Mouse (Mus musculus) limb, embryonic 15.5 days (tissue): Measurements from ENCODE around the gene Cbs. TPM values are rescaled to one million over a fixed set of nuclear protein-coding genes. Genes with fewer than 3 reads are reported as not detected.

ENCODE experiments used
- ATAC-seq: fragments of 200-750 bp; cut with Nextera tagmentation; 2 replicates; pipeline ENCODE4 v1.8.0; 2017; ENCODE audit warnings: low read depth, moderate TSS enrichment; ENCODE audit not compliant: insufficient number of reproducible peaks, low FRiP score, low TSS enrichment
- H3K27ac ChIP-seq: fragments of 300-500 bp; sonication (generic); 2 replicates; pipeline ENCODE4 v1.5.1; 2015; ENCODE audit warnings: moderate library complexity, mild to moderate bottlenecking, inconsistent platforms
- H3K27me3 ChIP-seq: fragments of 300-500 bp; sonication (generic); 2 replicates; pipeline ENCODE4 v1.6.1; 2015; ENCODE audit warnings: inconsistent platforms
- H3K36me3 ChIP-seq: fragments of 300-500 bp; sonication (generic); 2 replicates; pipeline ENCODE4 v1.6.1; 2015; ENCODE audit warnings: inconsistent platforms
- H3K4me1 ChIP-seq: fragments of 300-500 bp; sonication (generic); 2 replicates; pipeline ENCODE4 v1.6.1; 2015; ENCODE audit warnings: inconsistent platforms
- H3K4me2 ChIP-seq: fragments of 300-500 bp; sonication (generic); 2 replicates; pipeline ENCODE4 v1.6.1; 2015; ENCODE audit warnings: mild to moderate bottlenecking, inconsistent platforms
- H3K4me3 ChIP-seq: fragments of 300-500 bp; sonication (generic); 2 replicates; pipeline ENCODE4 v1.5.1; 2015; ENCODE audit warnings: mild to moderate bottlenecking, inconsistent platforms
- H3K9ac ChIP-seq: fragments of 300-500 bp; sonication (generic); 2 replicates; pipeline ENCODE4 v1.6.1; 2015; ENCODE audit warnings: inconsistent platforms
- H3K9me3 ChIP-seq: fragments of 300-500 bp; sonication (generic); 2 replicates; pipeline ENCODE4 v1.6.1; 2016; ENCODE audit warnings: inconsistent platforms
- WGBS: fragments of 180-500 bp; shearing (Covaris S2); methylation state at CpG from one replicate; pipeline ENCODE4 v1.1.7; 2015; 5-methylcytosine and 5-hydroxymethylcytosine counted together
- polyA plus RNA-seq: library from polyadenylated mRNA; unstranded; fragments of >200 nt; fragmentation: Nextera tagmentation; extraction: Ambion mirVana; gene quantifications from 2 replicates; pipeline ENCODE4 v1.2.1, GENCODE M21; 2015

Cbs gene
- polyA plus RNA-seq, 1 experiment from 2014 or later: 7.5 TPM

DNA sequence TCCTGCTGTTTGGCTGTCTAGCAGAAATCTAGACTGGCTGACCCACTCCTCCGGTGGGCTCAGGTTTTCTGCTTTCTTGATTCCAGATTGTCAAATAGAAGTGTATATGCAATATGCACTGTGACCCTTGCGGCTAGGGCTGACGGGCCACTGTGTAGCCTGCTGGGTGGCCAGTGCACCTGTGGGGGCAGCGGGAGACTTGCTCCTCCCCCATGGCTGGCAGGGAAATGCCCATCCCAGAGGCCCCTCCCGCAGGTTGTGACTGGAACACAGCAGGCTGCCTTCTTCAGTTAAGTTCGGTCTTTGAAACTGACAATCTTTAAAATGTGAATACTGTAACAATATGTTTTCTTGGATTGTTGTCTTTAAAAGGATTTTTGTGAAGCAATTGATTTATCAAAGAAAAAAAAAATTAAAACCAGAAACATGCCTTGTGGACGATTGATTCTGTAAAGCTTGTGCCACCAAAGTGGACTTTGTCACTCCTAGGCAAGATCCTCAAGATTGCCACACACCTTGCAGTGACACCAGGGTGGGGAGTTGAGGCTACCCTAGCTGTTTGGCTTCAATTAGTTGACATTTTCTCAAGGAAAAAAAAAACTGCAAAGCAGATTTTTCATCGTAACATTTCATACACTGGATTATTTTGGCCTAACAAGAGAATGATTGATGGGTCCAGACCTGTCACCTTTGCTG, 29.6 kb downstream of the Cbs start:
- peaks cover 44% of the 10 kb centered on the region for H3K36me3 ChIP-seq
- H3K9ac ChIP-seq: no peak overlapping the region
- WGBS: 79% methylated on average over 8 of the region's 8 CpGs
- no peak overlapping the region for H3K4me3 ChIP-seq
- no peaks in the 10 kb centered on the region for H3K4me1 ChIP-seq
- no peak overlapping the region for H3K27ac ChIP-seq
- no peak for ATAC-seq
- H3K9me3 ChIP-seq: no peaks in the 10 kb centered on the region
- H3K4me2 ChIP-seq: no peak overlapping the region
- no peaks in the 10 kb centered on the region for H3K27me3 ChIP-seq

- Histone ChIP-seq H3K9me3 (no peaks in the 10 kb centered on the region), H3K4me1 (no peaks in the 10 kb centered on the region), H3K4me2 (no peak overlapping the region), H3K4me3 (no peak overlapping the region), H3K9ac (no peak overlapping the region), H3K36me3 (peaks cover 52% of the 10 kb centered on the region), H3K27ac (no peak overlapping the region), H3K27me3 (no peaks in the 10 kb centered on the region)
- ATAC-seq: no peak
- WGBS: 84% methylated on average over 7 of the region's 7 CpGs
Measured at GRCm38 (mm10) chr17:31606424-31606823, 30.6 kb downstream of the Cbs start.

GRCm38 (mm10) chr17:31598593-31598992, 38.4 kb downstream of the Cbs start:
- 92% methylated on average over 8 of the region's 8 CpGs for WGBS
- Histone ChIP-seq H3K27me3 (no peaks in the 10 kb centered on the region), H3K4me2 (no peak overlapping the region), H3K4me1 (no peaks in the 10 kb centered on the region), H3K4me3 (no peak overlapping the region), H3K9me3 (no peaks in the 10 kb centered on the region), H3K9ac (no peak overlapping the region), H3K27ac (no peak overlapping the region), H3K36me3 (peaks cover 84% of the 10 kb centered on the region)
- no peak for ATAC-seq

- peaks cover 81% of the 10 kb centered on the region for H3K36me3 ChIP-seq
- ATAC-seq: no peak
- 90% methylated on average over 9 of the region's 9 CpGs for WGBS
Measured at GRCm38 (mm10) chr17:31597957-31598356, 39.1 kb downstream of the Cbs start.

DNA sequence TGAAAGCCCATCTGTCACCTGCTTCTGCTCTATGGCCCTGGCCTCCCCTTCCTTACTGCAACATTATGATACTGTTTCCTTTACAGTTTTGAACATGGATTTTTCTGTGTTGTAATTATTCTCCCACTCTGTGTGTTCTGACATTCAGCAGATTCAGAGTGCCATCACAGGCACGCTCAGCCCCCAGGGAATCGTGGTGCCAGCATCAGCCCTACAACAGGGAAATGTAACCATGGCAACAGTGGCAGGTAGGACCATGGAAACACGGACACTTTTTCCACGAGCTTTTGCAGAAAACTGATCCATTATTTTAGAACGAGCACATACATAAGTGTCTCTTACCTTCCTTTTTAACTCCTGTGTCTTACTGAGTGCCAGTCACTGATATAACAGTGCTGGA, 42.0 kb downstream of the Cbs start:
- no peak for ATAC-seq
- Histone ChIP-seq H3K4me3 (no peak overlapping the region), H3K9me3 (no peaks in the 10 kb centered on the region), H3K4me2 (no peak overlapping the region), H3K4me1 (no peaks in the 10 kb centered on the region), H3K9ac (no peak overlapping the region), H3K36me3 (peaks cover 78% of the 10 kb centered on the region), H3K27ac (no peak overlapping the region), H3K27me3 (no peaks in the 10 kb centered on the region)
- WGBS: 86% methylated on average over 5 of the region's 5 CpGs

More at GRCm38 (mm10) chr17:31597957-31598356, 39.1 kb downstream of the Cbs start:
- H3K4me3 ChIP-seq: no peak overlapping the region
- no peaks in the 10 kb centered on the region for H3K4me1 ChIP-seq
- no peaks in the 10 kb centered on the region for H3K27me3 ChIP-seq
- H3K9ac ChIP-seq: no peak overlapping the region
- no peak overlapping the region for H3K27ac ChIP-seq
- no peaks in the 10 kb centered on the region for H3K9me3 ChIP-seq
- H3K4me2 ChIP-seq: no peak overlapping the region

DNA sequence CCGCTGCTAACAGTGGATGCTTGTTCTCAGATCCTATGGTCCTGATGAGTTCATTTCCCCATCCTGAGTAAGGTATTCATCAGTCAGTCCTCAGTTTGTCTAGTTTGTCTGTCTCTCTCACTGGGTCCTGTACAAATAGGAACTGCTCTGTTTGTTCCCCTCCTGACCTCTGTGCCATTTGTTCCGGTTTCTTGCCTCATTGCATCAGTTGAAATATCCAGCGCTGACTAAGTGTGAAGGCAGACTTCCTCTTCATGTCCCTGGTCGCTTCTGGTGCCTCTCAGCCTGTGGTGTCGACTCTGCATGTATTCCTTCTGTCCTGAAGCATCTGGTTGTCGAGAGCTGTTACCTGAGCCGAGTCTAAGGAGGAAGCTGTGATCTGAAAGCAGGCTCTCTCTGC, 42.4 kb downstream of the Cbs start:
- H3K9ac ChIP-seq: no peak overlapping the region
- H3K27ac ChIP-seq: no peak overlapping the region
- WGBS: 82% methylated on average over 7 of the region's 7 CpGs
- no peak overlapping the region for H3K4me2 ChIP-seq
- no peak overlapping the region for H3K4me3 ChIP-seq
- H3K9me3 ChIP-seq: no peaks in the 10 kb centered on the region
- H3K36me3 ChIP-seq: peaks cover 74% of the 10 kb centered on the region
- no peaks in the 10 kb centered on the region for H3K27me3 ChIP-seq
- no peak for ATAC-seq
- H3K4me1 ChIP-seq: no peaks in the 10 kb centered on the region

GRCm38 (mm10) chr17:31590846-31591245, 46.2 kb downstream of the Cbs start:
- 85% methylated on average over 11 of the region's 11 CpGs for WGBS
- Histone ChIP-seq H3K4me2 (no peak overlapping the region), H3K36me3 (peaks cover 55% of the 10 kb centered on the region), H3K9ac (no peak overlapping the region), H3K9me3 (no peaks in the 10 kb centered on the region), H3K27me3 (no peaks in the 10 kb centered on the region), H3K27ac (no peak overlapping the region), H3K4me3 (no peak overlapping the region), H3K4me1 (no peaks in the 10 kb centered on the region)
- no peak for ATAC-seq

GRCm38 (mm10) chr17:31588726-31589125, 48.3 kb downstream of the Cbs start:
- Histone ChIP-seq H3K9me3 (no peaks in the 10 kb centered on the region), H3K27me3 (no peaks in the 10 kb centered on the region), H3K4me1 (no peaks in the 10 kb centered on the region), H3K4me2 (no peak overlapping the region), H3K27ac (no peak overlapping the region), H3K4me3 (no peak overlapping the region), H3K36me3 (peaks cover 46% of the 10 kb centered on the region), H3K9ac (no peak overlapping the region)
- no peak for ATAC-seq
- WGBS: 91% methylated on average over 4 of the region's 4 CpGs

- peaks cover 43% of the 10 kb centered on the region for H3K36me3 ChIP-seq
- H3K27me3 ChIP-seq: no peaks in the 10 kb centered on the region
- no peaks in the 10 kb centered on the region for H3K9me3 ChIP-seq
- H3K4me2 ChIP-seq: no peak overlapping the region
- 83% methylated on average over 7 of the region's 7 CpGs for WGBS
- H3K4me3 ChIP-seq: no peak overlapping the region
- no peak overlapping the region for H3K9ac ChIP-seq
- no peak overlapping the region for H3K27ac ChIP-seq
- H3K4me1 ChIP-seq: peaks cover 3% of the 10 kb centered on the region
- no peak for ATAC-seq
Measured at GRCm38 (mm10) chr17:31588115-31588514, 48.9 kb downstream of the Cbs start.

- Histone ChIP-seq H3K36me3 (peaks cover 16% of the 10 kb centered on the region), H3K9me3 (no peaks in the 10 kb centered on the region), H3K4me3 (no peak overlapping the region), H3K27ac (no peak overlapping the region), H3K4me2 (no peak overlapping the region), H3K27me3 (no peaks in the 10 kb centered on the region), H3K9ac (no peak overlapping the region), H3K4me1 (peaks cover 25% of the 10 kb centered on the region)
- no peak for ATAC-seq
- 73% methylated on average over 6 of the region's 6 CpGs for WGBS
Measured at GRCm38 (mm10) chr17:31583781-31584180, 53.3 kb downstream of the Cbs start.

DNA sequence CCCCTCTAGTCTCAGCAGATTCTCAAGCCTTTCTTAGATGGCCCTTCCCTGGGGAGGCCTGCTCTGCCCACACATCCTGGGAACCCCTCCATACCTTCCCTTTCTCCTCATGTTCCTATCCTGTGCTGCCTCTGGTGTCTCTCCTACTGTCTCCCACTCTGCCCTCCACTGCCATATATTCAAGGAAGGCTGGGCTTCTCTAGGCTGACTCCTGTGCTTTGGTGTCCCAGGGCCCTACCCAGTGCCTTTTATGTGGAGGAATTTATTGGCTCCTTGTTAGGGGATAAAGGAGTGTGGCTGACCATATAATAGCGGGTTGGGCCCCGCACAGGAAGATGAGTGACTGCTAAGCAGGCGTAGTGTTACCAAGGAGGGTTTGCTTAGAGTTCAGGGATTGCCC, 53.9 kb downstream of the Cbs start:
- no peak for ATAC-seq
- Histone ChIP-seq H3K4me3 (no peak overlapping the region), H3K9ac (no peak overlapping the region), H3K4me2 (no peak overlapping the region), H3K27ac (no peak overlapping the region), H3K36me3 (peaks cover 10% of the 10 kb centered on the region), H3K9me3 (no peaks in the 10 kb centered on the region), H3K4me1 (peaks cover 25% of the 10 kb centered on the region), H3K27me3 (no peaks in the 10 kb centered on the region)
- 25% methylated on average over 3 of the region's 3 CpGs for WGBS

GRCm38 (mm10) chr17:31580344-31580743, 56.7 kb downstream of the Cbs start:
- H3K27me3 ChIP-seq: no peaks in the 10 kb centered on the region
- no peak overlapping the region for H3K27ac ChIP-seq
- no peak overlapping the region for H3K4me2 ChIP-seq
- 57% methylated on average over 3 of the region's 3 CpGs for WGBS
- H3K4me3 ChIP-seq: no peak overlapping the region
- no peaks in the 10 kb centered on the region for H3K9me3 ChIP-seq
- H3K36me3 ChIP-seq: peaks cover 8% of the 10 kb centered on the region; the same call in 1 of the 2 replicates
- ATAC-seq: no peak
- no peak overlapping the region for H3K9ac ChIP-seq
- H3K4me1 ChIP-seq: peaks cover 25% of the 10 kb centered on the region
